Mouse (Mus musculus): Measurements from ENCODE around the gene Tm6sf1. TPM values are rescaled to one million over a fixed set of nuclear protein-coding genes. Genes with fewer than 3 reads are reported as not detected.
A peak's percentile ranks its signal among the peaks of the same experiment; 100 is the strongest.

The Tm6sf1 gene
- polyA plus RNA-seq, 1 experiment from 2014 or later = 10.4 TPM

- Histone ChIP-seq H3K4me2 (ENCODE audit: low read length) (peak overlapping the region; percentile 87), H3K9ac (ENCODE audit: low read depth, low read length) (peak overlapping the region; percentile 93; the same call in 1 of the 2 replicates), H3K9me3 (replicated peaks; ENCODE audit: low read length) (no peaks in the 10 kb centered on the region), H3K27me3 (ENCODE audit: insufficient read depth, low read length) (peaks cover 3% of the 10 kb centered on the region; the same call in 1 of the 2 replicates), H3K27ac (no peak overlapping the region), H3K4me3 (replicated peaks; ENCODE audit: low read depth, low read length) (peak overlapping the region; percentile 83), H3K4me1 (replicated peaks; ENCODE audit: insufficient read depth, low read length) (no peaks in the 10 kb centered on the region), H3K36me3 (ENCODE audit: insufficient read depth, low read length) (no peaks in the 10 kb centered on the region)
- peak; percentile 61 for DNase-seq (ENCODE audit: low spot score)
- no peak for ATAC-seq (replicated peaks; ENCODE audit: low FRiP score, low read depth)
- no peak for TF ChIP-seq CTCF (IDR thresholded peaks at IDR 0.05; ENCODE audit: low read depth)
- WGBS = 32% methylated on average over 5 of the region's 5 CpGs
Observed at GRCm38 (mm10) chr7:81932521-81933045, 73.8 kb downstream of the Tm6sf1 start.

GRCm38 (mm10) chr7:81933061-81933600 lies 74.3 kb downstream of the Tm6sf1 start:
- Histone ChIP-seq H3K4me1 (replicated peaks; ENCODE audit: insufficient read depth, low read length) (no peaks in the 10 kb centered on the region), H3K27me3 (ENCODE audit: insufficient read depth, low read length) (peaks cover 3% of the 10 kb centered on the region; the same call in 1 of the 2 replicates), H3K9ac (ENCODE audit: low read depth, low read length) (peak overlapping the region; percentile 93), H3K4me3 (replicated peaks; ENCODE audit: low read depth, low read length) (peak overlapping the region; percentile 83), H3K4me2 (ENCODE audit: low read length) (peak overlapping the region; percentile 87), H3K36me3 (ENCODE audit: insufficient read depth, low read length) (no peaks in the 10 kb centered on the region), H3K27ac (peak overlapping the region; percentile 84; the same call in 1 of the 2 replicates), H3K9me3 (replicated peaks; ENCODE audit: low read length) (no peaks in the 10 kb centered on the region)
- 6% methylated on average over 23 of the region's 23 CpGs for WGBS
- DNase-seq (ENCODE audit: low spot score) (peak; percentile 15), ATAC-seq (replicated peaks; ENCODE audit: low FRiP score, low read depth) (no peak)
- TF ChIP-seq CTCF (IDR thresholded peaks at IDR 0.05; ENCODE audit: low read depth) = no peak

DNA sequence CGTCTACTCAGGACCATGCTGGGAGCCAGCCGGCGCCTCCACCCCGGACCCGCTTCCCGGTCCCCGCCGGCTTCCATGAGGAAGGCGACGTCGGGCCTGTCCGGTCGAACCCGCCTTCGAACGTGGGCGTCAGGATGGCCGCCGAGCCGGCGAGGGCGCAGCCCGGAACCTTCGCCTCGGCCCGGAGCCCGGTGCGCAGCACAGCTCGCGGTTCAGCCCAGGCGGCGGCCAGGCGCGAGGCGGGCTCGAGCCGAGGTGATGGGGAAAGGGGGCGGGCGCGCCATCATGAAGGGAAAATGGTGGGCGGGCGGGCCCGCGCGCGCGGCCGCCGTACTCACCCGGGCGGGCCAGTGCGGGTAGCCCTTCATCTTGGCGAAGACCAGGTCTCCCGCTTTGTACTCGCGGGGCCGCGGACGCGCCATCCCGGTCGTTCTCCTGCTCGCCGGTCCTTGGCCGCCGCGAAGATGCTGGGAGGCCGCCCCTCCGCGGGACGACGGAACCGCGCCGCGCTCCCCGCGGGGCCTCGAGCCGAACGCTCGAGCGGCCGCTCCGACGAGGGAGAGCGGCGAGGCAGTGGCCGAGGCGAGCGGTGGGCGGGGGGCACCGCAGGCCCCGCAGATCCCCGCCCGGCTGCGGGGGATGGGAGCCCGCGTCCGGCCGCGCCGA lies 74.9 kb downstream of the Tm6sf1 start:
- Histone ChIP-seq H3K27ac (peak overlapping the region; percentile 84), H3K27me3 (ENCODE audit: insufficient read depth, low read length) (peaks cover 3% of the 10 kb centered on the region; the same call in 1 of the 2 replicates), H3K9ac (ENCODE audit: low read depth, low read length) (peak overlapping the region; percentile 93), H3K4me2 (ENCODE audit: low read length) (peak overlapping the region; percentile 87), H3K36me3 (ENCODE audit: insufficient read depth, low read length) (no peaks in the 10 kb centered on the region), H3K4me3 (replicated peaks; ENCODE audit: low read depth, low read length) (peak overlapping the region; percentile 83), H3K9me3 (replicated peaks; ENCODE audit: low read length) (no peaks in the 10 kb centered on the region), H3K4me1 (replicated peaks; ENCODE audit: insufficient read depth, low read length) (no peaks in the 10 kb centered on the region)
- ATAC-seq (replicated peaks; ENCODE audit: low FRiP score, low read depth) (peak; percentile 76), DNase-seq (ENCODE audit: low spot score) (peak; percentile 71)
- under 1% methylated on average over 95 of the region's 103 CpGs for WGBS
- TF ChIP-seq CTCF (IDR thresholded peaks at IDR 0.05; ENCODE audit: low read depth) = no peak

Other genes starting within 250 kb of the Tm6sf1 start
- 8.2 and 8.4 TPM in 2 replicates for gene Homer2, start 151.5 kb upstream of the Tm6sf1 start, polyA plus RNA-seq (2015; fragmentation: Nextera tagmentation; extraction: Ambion mirVana)
- gene Ramac, start 96.1 kb upstream of the Tm6sf1 start, polyA plus RNA-seq (2015; fragmentation: Nextera tagmentation; extraction: Ambion mirVana) = 173 and 175 TPM in 2 replicates
- 46.4 and 49.0 TPM in 2 replicates for gene 3110040N11Rik, start 69.5 kb upstream of the Tm6sf1 start, polyA plus RNA-seq (2015; fragmentation: Nextera tagmentation; extraction: Ambion mirVana)
- 71.1 and 76.5 TPM in 2 replicates for gene Btbd1, start 29.6 kb upstream of the Tm6sf1 start, polyA plus RNA-seq (2015; fragmentation: Nextera tagmentation; extraction: Ambion mirVana)
- not detected in 2 replicates for gene Gm10160, start 3.2 kb upstream of the Tm6sf1 start, polyA plus RNA-seq (2015; fragmentation: Nextera tagmentation; extraction: Ambion mirVana)
- 12.7 and 12.9 TPM in 2 replicates for gene Hdgfl3, start 75.5 kb downstream of the Tm6sf1 start, polyA plus RNA-seq (2015; fragmentation: Nextera tagmentation; extraction: Ambion mirVana)
- gene Bnc1, start 133.3 kb downstream of the Tm6sf1 start, polyA plus RNA-seq (2015; fragmentation: Nextera tagmentation; extraction: Ambion mirVana) = 0.04 and 0.05 TPM in 2 replicates